Mouse (Mus musculus): ENCODE data around the gene Itga9. TPM values are rescaled to one million over a fixed set of nuclear protein-coding genes. Genes with fewer than 3 reads are reported as not detected.

The Itga9 gene
- 7.6 and 17.8 TPM in 2 replicates for polyA plus RNA-seq (2012; rRNA removed; ENCODE audit: low replicate concordance)

GRCm38 (mm10) chr9:118606148-118606816, at the start of gene Itga9:
Gene Itga9 (plus strand): TSS chr9:118606690.

GRCm38 (mm10) chr9:118926111-118926650, 319.7 kb downstream of the Itga9 start, which contains the start of gene Ctdspl:
Gene Ctdspl (plus strand): TSS chr9:118926453.

Other genes starting within 250 kb of the Itga9 start
- 0.08 TPM in 1 of 2 replicates, not detected in the other for gene Eomes, start 128.5 kb upstream of the Itga9 start, polyA plus RNA-seq (2012; rRNA removed; ENCODE audit: low replicate concordance)
- 7.8 and 8.6 TPM in 2 replicates for gene Golga4, start 100.4 kb upstream of the Itga9 start, polyA plus RNA-seq (2012; rRNA removed; ENCODE audit: low replicate concordance)